In the genomic region with DNA sequence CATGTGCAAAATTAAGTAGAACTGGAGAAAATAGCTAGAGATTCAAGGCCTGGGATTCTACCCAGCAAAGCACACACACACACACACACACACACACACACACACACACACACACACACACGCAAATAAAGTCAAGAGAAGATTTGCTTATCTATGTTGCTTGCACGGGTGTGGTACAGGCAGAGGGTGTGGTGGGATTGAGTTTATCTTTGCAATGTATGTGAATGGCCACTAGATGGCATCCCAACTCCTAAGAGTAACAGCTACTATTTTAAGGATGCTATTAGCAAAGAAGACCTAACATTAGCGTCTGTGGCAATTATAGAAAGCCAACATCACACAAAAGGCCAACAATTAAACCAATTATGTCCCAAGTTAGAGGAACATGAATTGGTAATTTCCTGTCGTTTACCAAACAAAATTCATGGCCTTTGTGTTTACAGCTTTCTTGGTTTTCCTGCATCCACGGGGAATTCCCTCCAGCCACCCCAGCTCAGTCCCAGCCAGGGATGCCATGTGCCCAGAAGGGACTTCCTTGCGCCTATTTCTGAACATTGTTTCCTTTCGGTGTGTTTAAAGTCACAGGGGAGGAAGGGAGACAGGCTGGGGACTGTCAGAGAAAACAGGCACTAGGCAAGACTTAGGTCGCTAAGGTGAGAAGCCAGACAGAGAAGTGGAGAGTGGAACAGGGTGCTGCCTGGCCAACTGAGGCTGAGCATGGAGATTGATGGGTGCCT, we compare ENCODE assay signal across 9 mouse cellular contexts. TPM values are rescaled to one million over a fixed set of nuclear protein-coding genes. Genes with fewer than 3 reads are reported as not detected.
DNase-seq lines count a peak whose midpoint lies in the region; ATAC-seq lines count a peak whose summit lies in the region.
"Had no signal": no experiment of that assay in that cellular context is flagged by ENCODE, and none has a peak within 500 bp of the region (broad histone marks: within the 10 kb centered on the region; RNA-seq: fewer than 3 reads in every experiment).

No protein-coding gene starts in this region.

- no peak overlapping the region; the same call in 1 of the 2 replicates for H3K27ac ChIP-seq in embryonic facial prominence, embryonic 10.5 days (replicated peaks)
- H3K27ac ChIP-seq: macrophage had no signal

- ATAC-seq in frontal cortex, adult (ENCODE audit: low TSS enrichment) = peak; percentile 69; the same call in 1 of the 2 replicates

- WGBS in embryonic facial prominence, embryonic 10.5 days = 35% methylated on average over 8 of the region's 8 CpGs

- peaks cover 17% of the 10 kb centered on the region for H3K4me1 ChIP-seq in embryonic facial prominence, embryonic 10.5 days

- H3K4me3 ChIP-seq in embryonic facial prominence, embryonic 10.5 days = no peak overlapping the region

- no peaks in the 10 kb centered on the region for H3K27me3 ChIP-seq in embryonic facial prominence, embryonic 10.5 days (replicated peaks; ENCODE audit: low read depth, poor library complexity, severe bottlenecking)

- no peaks in the 10 kb centered on the region for H3K9me3 ChIP-seq in embryonic facial prominence, embryonic 10.5 days

- no peak for DNase-seq in frontal cortex, postnatal 10 days (ENCODE audit: low spot score in 2 of 2)
- peak; percentile 84 for DNase-seq in 3T3-L1 (ENCODE audit: low read depth, low spot score)
- DNase-seq in R1 (ENCODE audit: low read depth, low spot score) = peak; percentile 62
- DNase-seq in embryonic facial prominence, embryonic 10.5 days (ENCODE audit: low spot score) = peak; percentile 31
- peak; percentile 19 to 28 for DNase-seq in kidney, adult 8-10 months
- peak; percentile 67 for DNase-seq in lung, postnatal 36 days
- DNase-seq in gastrocnemius, postnatal 10 days = no peak

- no peaks in the 10 kb centered on the region for H3K36me3 ChIP-seq in embryonic facial prominence, embryonic 10.5 days (replicated peaks)

RNA-seq across cellular contexts. Expression of a gene that starts 17.4 kb away (rescaled TPM):
- polyA plus RNA-seq in embryonic facial prominence, embryonic 10.5 days (2016; fragmentation: Nextera tagmentation; extraction: Ambion mirVana) = 1.7 and 1.8 TPM in 2 replicates
- total RNA-seq in gastrocnemius, postnatal 10 days (2021) = 1 to 10 TPM; 3.0 to 3.1 TPM

RNA-seq across cellular contexts. Expression of a gene that starts 53.5 kb away (rescaled TPM):
- 0.69 and 1.3 TPM in 2 replicates for polyA plus RNA-seq in embryonic facial prominence, embryonic 10.5 days (2016; fragmentation: Nextera tagmentation; extraction: Ambion mirVana)
- under 1 TPM; 0.52 to 0.54 TPM for total RNA-seq in gastrocnemius, postnatal 10 days (2021)

Comparison
In these comparisons a context has a peak if more than half of its experiments do, and no peak if none do; other contexts are left out.
1. DNase-seq: peak in 3T3-L1 (single experiment), R1 (single experiment), embryonic facial prominence, embryonic 10.5 days (single experiment), kidney, adult 8-10 months (2 of 2) and lung, postnatal 36 days (single experiment); none in frontal cortex, postnatal 10 days (0 of 2) and gastrocnemius, postnatal 10 days (single experiment).